Mouse (Mus musculus): ENCODE measurements around the gene Cep63. TPM values are rescaled to one million over a fixed set of nuclear protein-coding genes. Genes with fewer than 3 reads are reported as not detected.
A peak's percentile ranks its signal among the peaks of the same experiment; 100 is the strongest.

Cep63 gene
- polyA plus RNA-seq, 1 experiment from 2014 or later, result 42.9 TPM

DNA sequence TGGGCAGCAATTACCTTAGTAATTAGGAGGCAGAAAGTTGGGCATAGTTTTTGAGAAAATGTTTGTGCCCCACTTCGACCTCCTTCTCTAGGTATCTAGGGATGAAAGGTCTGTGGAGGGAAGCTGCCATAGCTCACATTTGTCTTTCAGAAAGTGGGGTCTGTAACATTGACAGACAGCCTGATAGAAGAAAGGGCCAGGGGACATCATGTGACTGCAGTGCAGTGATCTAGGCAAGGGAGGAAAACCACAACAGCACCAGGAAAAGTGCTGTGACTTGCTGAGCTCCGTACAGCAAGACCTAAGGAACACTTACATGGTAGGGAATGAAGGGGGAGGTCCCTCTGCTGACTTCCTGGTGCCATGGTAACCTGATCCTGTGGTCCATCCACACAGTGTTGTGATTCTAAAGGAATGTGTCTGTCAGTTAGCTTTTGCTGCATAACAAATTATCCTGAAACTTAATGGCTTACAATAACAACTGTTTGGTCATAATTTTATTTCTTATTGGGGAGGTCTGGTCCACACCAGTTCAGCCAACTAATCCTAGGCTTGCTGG, 5.3 kb upstream of the Cep63 start:
- WGBS, result 44% methylated on average over 2 of the region's 2 CpGs
- Histone ChIP-seq H3K36me3 (ENCODE audit: control insufficient read depth, insufficient read depth, low read length) (peaks cover 16% of the 10 kb centered on the region), H3K4me1 (ENCODE audit: control insufficient read depth in 2 of 2, insufficient read depth in 2 of 2, low read length in 2 of 2) (peaks cover 13 to 27% of the 10 kb centered on the region in 2 experiments)

DNA sequence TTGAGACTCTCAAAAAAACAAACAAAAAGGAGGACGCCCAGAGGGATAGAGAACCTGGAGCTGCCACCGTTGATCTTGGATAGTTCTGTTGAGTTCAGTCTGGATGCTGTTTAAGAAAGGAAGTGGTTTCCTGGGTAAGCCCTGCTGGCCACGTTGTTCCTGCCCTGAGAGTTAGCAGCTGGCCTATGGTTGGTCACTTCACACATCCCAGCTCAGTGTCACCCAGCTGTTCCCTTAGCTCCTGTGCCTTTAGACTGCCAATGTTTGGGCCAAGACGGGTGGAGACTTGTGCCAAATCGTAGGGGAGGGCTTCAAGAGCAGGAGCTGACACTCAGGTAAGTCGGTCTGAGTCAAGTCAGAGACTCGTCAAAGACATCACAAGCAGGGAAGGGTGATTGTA, 2.7 kb upstream of the Cep63 start:
- peaks cover 16% of the 10 kb centered on the region for H3K36me3 ChIP-seq (ENCODE audit: control insufficient read depth, insufficient read depth, low read length)
- ATAC-seq (ENCODE audit: insufficient number of reproducible peaks, insufficient read depth, low FRiP score, low read depth), result no peak
- peaks cover 8 to 14% of the 10 kb centered on the region in 2 experiments for H3K4me1 ChIP-seq (ENCODE audit: control insufficient read depth in 2 of 2, insufficient read depth in 2 of 2, low read length in 2 of 2)
- H3K27ac ChIP-seq (replicated peaks in 1 of 2; ENCODE audit: control insufficient read depth in 1 of 2, insufficient read depth in 1 of 2, low read depth in 2 of 2, low read length in 2 of 2), result no peak overlapping the region
- H3K9ac ChIP-seq (ENCODE audit: low read length), result no peak overlapping the region
- no peak overlapping the region for H3K4me2 ChIP-seq (ENCODE audit: low read length)
- no peak overlapping the region for H3K4me3 ChIP-seq (ENCODE audit: control insufficient read depth in 1 of 2, insufficient read depth in 1 of 2, low read depth in 1 of 2, low read length in 2 of 2)
- H3K9me3 ChIP-seq (ENCODE audit: control insufficient read depth, low read length), result no peaks in the 10 kb centered on the region
- WGBS, result 46% methylated on average over 7 of the region's 7 CpGs
- no peaks in the 10 kb centered on the region for H3K27me3 ChIP-seq (ENCODE audit: control insufficient read depth, insufficient read depth, low read length)

More for the DNA sequence above, 5.3 kb upstream of the Cep63 start:
- no peak overlapping the region for H3K9ac ChIP-seq (ENCODE audit: low read length)
- no peak for ATAC-seq (ENCODE audit: insufficient number of reproducible peaks, insufficient read depth, low FRiP score, low read depth)
- H3K9me3 ChIP-seq (ENCODE audit: control insufficient read depth, low read length), result no peaks in the 10 kb centered on the region
- H3K4me2 ChIP-seq (ENCODE audit: low read length), result no peak overlapping the region
- H3K27me3 ChIP-seq (ENCODE audit: control insufficient read depth, insufficient read depth, low read length), result no peaks in the 10 kb centered on the region
- no peak overlapping the region for H3K4me3 ChIP-seq (ENCODE audit: control insufficient read depth in 1 of 2, insufficient read depth in 1 of 2, low read depth in 1 of 2, low read length in 2 of 2)
- no peak overlapping the region for H3K27ac ChIP-seq (replicated peaks in 1 of 2; ENCODE audit: control insufficient read depth in 1 of 2, insufficient read depth in 1 of 2, low read depth in 2 of 2, low read length in 2 of 2)

DNA sequence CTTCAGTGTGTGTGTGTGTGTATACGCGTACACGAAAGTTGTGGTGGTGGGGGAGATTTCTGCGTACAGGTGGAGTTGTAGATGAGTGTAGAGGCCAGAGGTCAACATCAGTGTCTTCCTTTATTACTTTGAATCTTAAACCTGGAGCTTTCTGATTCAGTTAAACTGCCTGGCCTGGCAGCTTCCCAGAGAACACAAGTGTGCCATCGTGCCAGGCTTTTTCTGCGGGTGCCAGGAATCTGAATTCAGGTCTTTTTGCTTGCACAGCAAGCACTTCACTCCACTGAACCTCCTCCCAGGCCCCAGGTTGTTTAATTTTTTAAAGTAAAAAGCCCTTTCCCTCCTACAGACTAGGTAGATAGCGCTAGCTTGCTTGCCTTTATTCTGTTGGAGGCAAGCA, 1.1 kb upstream of the Cep63 start:
- ATAC-seq (ENCODE audit: insufficient number of reproducible peaks, insufficient read depth, low FRiP score, low read depth), result no peak
- Histone ChIP-seq H3K9ac (ENCODE audit: low read length) (peak overlapping the region; percentile 99), H3K27ac (replicated peaks in 1 of 2; ENCODE audit: control insufficient read depth in 1 of 2, insufficient read depth in 1 of 2, low read depth in 2 of 2, low read length in 2 of 2) (peak overlapping the region; percentile 82 to 97; a peak in 3 of 4 replicates), H3K9me3 (ENCODE audit: control insufficient read depth, low read length) (no peaks in the 10 kb centered on the region), H3K27me3 (ENCODE audit: control insufficient read depth, insufficient read depth, low read length) (no peaks in the 10 kb centered on the region), H3K36me3 (ENCODE audit: control insufficient read depth, insufficient read depth, low read length) (peaks cover 16% of the 10 kb centered on the region), H3K4me2 (ENCODE audit: low read length) (peak overlapping the region; percentile 78), H3K4me3 (ENCODE audit: control insufficient read depth in 1 of 2, insufficient read depth in 1 of 2, low read depth in 1 of 2, low read length in 2 of 2) (peak overlapping the region in 1 of 2 experiments; percentile 91; a peak in 1 of 4 replicates), H3K4me1 (ENCODE audit: control insufficient read depth in 2 of 2, insufficient read depth in 2 of 2, low read length in 2 of 2) (peaks cover 3 to 12% of the 10 kb centered on the region in 2 experiments)
- 79% methylated on average over 7 of the region's 7 CpGs for WGBS

DNA sequence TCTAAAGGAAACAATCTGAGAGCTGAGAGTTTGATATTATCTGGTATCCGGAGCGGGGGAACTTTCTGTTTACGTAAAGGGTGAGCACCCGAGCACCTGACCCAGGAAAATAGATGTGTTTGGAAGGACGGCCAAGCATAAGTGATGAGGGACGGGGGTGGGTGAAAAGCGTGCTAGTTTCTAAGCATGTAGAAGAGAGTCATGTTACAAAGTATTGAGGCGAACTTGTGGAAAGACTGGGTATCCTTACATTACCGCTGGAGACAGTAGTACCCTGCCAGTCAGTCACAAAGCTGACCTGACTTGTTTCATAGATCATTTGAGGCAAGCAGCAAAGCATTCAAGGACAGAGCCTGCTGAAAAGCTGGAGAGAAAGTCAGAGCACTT, 498 bp upstream of the Cep63 start:
- Histone ChIP-seq H3K4me3 (ENCODE audit: control insufficient read depth in 1 of 2, insufficient read depth in 1 of 2, low read depth in 1 of 2, low read length in 2 of 2) (peak overlapping the region; percentile 71 to 91), H3K4me1 (ENCODE audit: control insufficient read depth in 2 of 2, insufficient read depth in 2 of 2, low read length in 2 of 2) (peaks cover 3 to 12% of the 10 kb centered on the region in 2 experiments), H3K4me2 (ENCODE audit: low read length) (peak overlapping the region; percentile 78), H3K9ac (ENCODE audit: low read length) (peak overlapping the region; percentile 99), H3K27me3 (ENCODE audit: control insufficient read depth, insufficient read depth, low read length) (no peaks in the 10 kb centered on the region), H3K27ac (replicated peaks in 1 of 2; ENCODE audit: control insufficient read depth in 1 of 2, insufficient read depth in 1 of 2, low read depth in 2 of 2, low read length in 2 of 2) (peak overlapping the region; percentile 82 to 97), H3K9me3 (ENCODE audit: control insufficient read depth, low read length) (no peaks in the 10 kb centered on the region), H3K36me3 (ENCODE audit: control insufficient read depth, insufficient read depth, low read length) (peaks cover 16% of the 10 kb centered on the region)
- no peak for ATAC-seq (ENCODE audit: insufficient number of reproducible peaks, insufficient read depth, low FRiP score, low read depth)
- under 1% methylated on average over 9 of the region's 9 CpGs for WGBS

DNA sequence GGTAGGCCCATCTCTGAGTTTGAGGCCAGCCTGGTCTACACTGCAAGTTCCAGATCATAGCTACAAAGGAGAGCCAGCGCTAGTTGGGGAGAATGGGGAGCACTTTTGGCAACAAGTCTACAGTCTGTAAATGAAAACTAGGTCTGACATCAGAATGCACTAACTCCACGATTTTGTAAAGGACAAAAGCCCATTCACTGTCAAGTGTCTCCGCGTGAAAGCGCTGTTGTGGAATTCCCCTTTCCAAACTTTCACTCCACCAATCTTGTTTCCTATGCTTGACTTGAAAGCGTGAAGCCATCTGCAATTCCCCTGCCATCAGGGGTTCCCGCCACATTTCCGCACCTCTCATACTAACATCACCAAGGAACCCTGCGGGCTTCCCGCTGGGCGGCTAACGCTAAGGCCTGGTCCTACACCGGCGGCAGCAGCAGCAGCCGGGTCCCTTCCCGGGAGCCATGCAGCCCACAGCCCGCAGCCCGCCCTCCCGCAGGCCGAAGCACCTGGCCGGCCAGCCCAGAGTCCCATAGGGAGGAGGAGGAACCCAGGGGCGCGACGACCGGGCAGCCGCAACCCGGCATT, 842 bp downstream of the Cep63 start:
- H3K4me1 ChIP-seq (ENCODE audit: control insufficient read depth in 2 of 2, insufficient read depth in 2 of 2, low read length in 2 of 2), result peaks cover 3 to 12% of the 10 kb centered on the region in 2 experiments
- H3K4me2 ChIP-seq (ENCODE audit: low read length), result peak overlapping the region; percentile 78
- H3K27ac ChIP-seq (replicated peaks in 1 of 2; ENCODE audit: control insufficient read depth in 1 of 2, insufficient read depth in 1 of 2, low read depth in 2 of 2, low read length in 2 of 2), result peak overlapping the region; percentile 72 to 97
- H3K4me3 ChIP-seq (ENCODE audit: control insufficient read depth in 1 of 2, insufficient read depth in 1 of 2, low read depth in 1 of 2, low read length in 2 of 2), result peak overlapping the region; percentile 71 to 91
- ATAC-seq (ENCODE audit: insufficient number of reproducible peaks, insufficient read depth, low FRiP score, low read depth), result no peak
- under 1% methylated on average over 27 of the region's 27 CpGs for WGBS
- H3K36me3 ChIP-seq (ENCODE audit: control insufficient read depth, insufficient read depth, low read length), result peaks cover 10% of the 10 kb centered on the region
- H3K9me3 ChIP-seq (ENCODE audit: control insufficient read depth, low read length), result no peaks in the 10 kb centered on the region
- peak overlapping the region; percentile 99 for H3K9ac ChIP-seq (ENCODE audit: low read length)
- H3K27me3 ChIP-seq (ENCODE audit: control insufficient read depth, insufficient read depth, low read length), result no peaks in the 10 kb centered on the region

DNA sequence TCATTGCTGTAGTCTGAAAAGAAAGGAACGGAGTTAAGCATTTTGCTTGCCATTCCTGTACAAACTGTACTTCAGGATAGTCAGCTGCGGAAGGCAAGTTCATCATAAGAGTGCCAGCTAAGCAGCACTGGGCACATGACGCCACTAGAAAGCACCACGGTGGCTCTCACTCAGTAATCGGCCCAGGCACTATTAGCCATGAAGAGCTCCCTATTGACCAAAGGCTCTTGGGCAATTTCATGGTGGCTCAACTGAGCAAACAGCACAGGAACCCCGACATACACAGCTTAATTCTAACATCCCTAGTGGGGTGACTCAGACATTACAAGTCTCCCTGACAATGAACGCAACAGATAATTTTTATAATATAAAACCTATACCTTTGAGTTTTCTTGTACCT, 2.8 kb downstream of the Cep63 start:
- no peak overlapping the region for H3K27ac ChIP-seq (replicated peaks in 1 of 2; ENCODE audit: control insufficient read depth in 1 of 2, insufficient read depth in 1 of 2, low read depth in 2 of 2, low read length in 2 of 2)
- H3K4me1 ChIP-seq (ENCODE audit: control insufficient read depth in 2 of 2, insufficient read depth in 2 of 2, low read length in 2 of 2), result peaks cover 3 to 20% of the 10 kb centered on the region in 2 experiments
- no peak overlapping the region for H3K4me3 ChIP-seq (ENCODE audit: control insufficient read depth in 1 of 2, insufficient read depth in 1 of 2, low read depth in 1 of 2, low read length in 2 of 2)
- no peaks in the 10 kb centered on the region for H3K27me3 ChIP-seq (ENCODE audit: control insufficient read depth, insufficient read depth, low read length)
- no peak overlapping the region for H3K4me2 ChIP-seq (ENCODE audit: low read length)
- no peak for ATAC-seq (ENCODE audit: insufficient number of reproducible peaks, insufficient read depth, low FRiP score, low read depth)
- WGBS, result 91% methylated on average over 7 of the region's 7 CpGs
- no peak overlapping the region for H3K9ac ChIP-seq (ENCODE audit: low read length)
- no peaks in the 10 kb centered on the region for H3K9me3 ChIP-seq (ENCODE audit: control insufficient read depth, low read length)
- no peaks in the 10 kb centered on the region for H3K36me3 ChIP-seq (ENCODE audit: control insufficient read depth, insufficient read depth, low read length)

DNA sequence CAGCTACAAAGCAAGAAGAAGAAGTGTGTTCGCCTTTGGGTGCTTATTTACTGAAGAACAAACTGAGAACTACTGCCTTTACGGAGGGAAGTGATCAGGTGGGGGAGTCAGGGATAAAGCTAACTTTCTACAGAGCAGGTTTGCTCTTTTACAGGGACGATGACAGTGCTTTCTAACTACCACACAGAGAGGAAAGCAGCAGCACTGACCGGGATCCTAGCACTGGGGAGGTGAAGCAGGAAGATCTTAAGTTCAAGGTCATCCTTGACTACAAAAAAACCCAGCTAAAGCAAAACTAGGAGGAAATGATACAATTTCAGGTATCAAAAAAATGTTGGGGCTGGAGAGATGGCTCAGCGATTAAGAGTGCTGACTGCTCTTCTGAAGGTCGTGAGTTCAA, 3.5 kb downstream of the Cep63 start:
- Histone ChIP-seq H3K9ac (ENCODE audit: low read length) (no peak overlapping the region), H3K9me3 (ENCODE audit: control insufficient read depth, low read length) (no peaks in the 10 kb centered on the region), H3K27ac (replicated peaks in 1 of 2; ENCODE audit: control insufficient read depth in 1 of 2, insufficient read depth in 1 of 2, low read depth in 2 of 2, low read length in 2 of 2) (no peak overlapping the region), H3K36me3 (ENCODE audit: control insufficient read depth, insufficient read depth, low read length) (peaks cover 5% of the 10 kb centered on the region), H3K27me3 (ENCODE audit: control insufficient read depth, insufficient read depth, low read length) (no peaks in the 10 kb centered on the region), H3K4me1 (ENCODE audit: control insufficient read depth in 2 of 2, insufficient read depth in 2 of 2, low read length in 2 of 2) (peaks cover 3 to 21% of the 10 kb centered on the region in 2 experiments), H3K4me2 (ENCODE audit: low read length) (no peak overlapping the region), H3K4me3 (ENCODE audit: control insufficient read depth in 1 of 2, insufficient read depth in 1 of 2, low read depth in 1 of 2, low read length in 2 of 2) (no peak overlapping the region)
- WGBS, result 78% methylated on average over 6 of the region's 6 CpGs
- ATAC-seq (ENCODE audit: insufficient number of reproducible peaks, insufficient read depth, low FRiP score, low read depth), result no peak

Data from heart, embryonic 14.5 days (tissue).